Mouse (Mus musculus) liver, postnatal 0 days (tissue): ENCODE measurements around the gene Trim47. TPM values are rescaled to one million over a fixed set of nuclear protein-coding genes. Genes with fewer than 3 reads are reported as not detected.

Source experiments
- ATAC-seq: fragments of 200-750 bp; cut with Nextera tagmentation; 2 replicates; pipeline ENCODE4 v1.8.0; 2017; ENCODE audit warnings: mild to moderate bottlenecking, moderate library complexity
- DNase-seq: peaks from one replicate; pipeline ENCODE4 v3.0.0-alpha.2; 2016
- H3K27ac ChIP-seq: fragments of 300-500 bp; sonication (generic); 2 replicates; pipeline ENCODE4 v1.5.1; 2014; ENCODE audit warnings: antibody characterized with exemption, moderate library complexity, mild to moderate bottlenecking, low read depth
- H3K27me3 ChIP-seq: fragments of 300-500 bp; sonication (generic); 2 replicates; pipeline ENCODE4 v1.6.1; 2014; ENCODE audit warnings: low read length, control low read depth, mixed read lengths; ENCODE audit not compliant: insufficient read depth
- H3K36me3 ChIP-seq: fragments of 300-500 bp; sonication (generic); replicated peaks from 2 replicates; pipeline ENCODE4 v1.6.1; 2014; ENCODE audit warnings: mild to moderate bottlenecking, control low read depth, low read length, moderate library complexity, mixed read lengths; ENCODE audit not compliant: insufficient read depth
- H3K4me1 ChIP-seq: fragments of 300-500 bp; sonication (generic); 2 replicates; pipeline ENCODE4 v1.6.1; 2014; ENCODE audit warnings: antibody characterized with exemption, mild to moderate bottlenecking, control low read depth; ENCODE audit not compliant: insufficient read depth
- H3K4me2 ChIP-seq: fragments of 300-500 bp; sonication (generic); 2 replicates; pipeline ENCODE4 v1.6.1; 2014; ENCODE audit warnings: low read depth, mild to moderate bottlenecking, low read length, moderate library complexity, mixed read lengths
- H3K4me3 ChIP-seq: fragments of 300-500 bp; sonication (generic); 2 replicates; pipeline ENCODE4 v1.5.1; 2014; ENCODE audit warnings: low read depth, low read length
- H3K9ac ChIP-seq: fragments of 300-500 bp; sonication (generic); replicated peaks from 2 replicates; pipeline ENCODE4 v1.6.1; 2014; ENCODE audit warnings: mild to moderate bottlenecking, moderate library complexity
- H3K9me3 ChIP-seq: fragments of 300-500 bp; sonication (generic); 2 replicates; pipeline ENCODE4 v1.6.1; 2016; ENCODE audit warnings: mild to moderate bottlenecking, control low read depth, low read length, mixed read lengths
- CTCF ChIP-seq: sonication (generic); IDR thresholded peaks from 2 replicates; pipeline ENCODE4 v1.5.1; 2016; ENCODE audit warnings: antibody characterized with exemption, low read depth
- EP300 ChIP-seq: IDR thresholded peaks from 2 replicates; pipeline ENCODE4 v1.6.1; 2016; ENCODE audit warnings: antibody characterized with exemption, low read depth, mild to moderate bottlenecking
- WGBS: fragments of 180-500 bp; shearing (Covaris S2); extraction: QIAGEN DNeasy Blood & Tissue Kit; methylation state at CpG from one replicate; pipeline ENCODE4 v1.1.7; 2014; ENCODE audit not compliant: insufficient replicate concordance; 5-methylcytosine and 5-hydroxymethylcytosine counted together
- polyA plus RNA-seq: library from polyadenylated mRNA; unstranded; fragments of >200 nt; fragmentation: Nextera tagmentation; extraction: Ambion mirVana; gene quantifications from 2 replicates; pipeline ENCODE4 v1.2.1, GENCODE M21; 2015

Gene Trim47
- polyA plus RNA-seq, 1 experiment from 2014 or later = 5.7 TPM

- Histone ChIP-seq H3K36me3 (peaks cover 18% of the 10 kb centered on the region), H3K27ac (no peak overlapping the region), H3K27me3 (no peaks in the 10 kb centered on the region), H3K4me2 (no peak overlapping the region), H3K4me3 (no peak overlapping the region), H3K9ac (no peak overlapping the region), H3K4me1 (no peaks in the 10 kb centered on the region), H3K9me3 (no peaks in the 10 kb centered on the region)
- WGBS = 86% methylated on average over 12 of the region's 12 CpGs
- no peak for TF ChIP-seq CTCF
- TF ChIP-seq EP300 = no peak
- no peak for DNase-seq
- no peak for ATAC-seq
These were observed 61.7 kb downstream of the Trim47 start for GRCm38 (mm10) chr11:116065345-116065744.

- Histone ChIP-seq H3K36me3 (peaks cover 28% of the 10 kb centered on the region), H3K4me3 (no peak overlapping the region), H3K9ac (no peak overlapping the region), H3K4me2 (no peak overlapping the region), H3K27ac (no peak overlapping the region), H3K9me3 (no peaks in the 10 kb centered on the region), H3K4me1 (no peaks in the 10 kb centered on the region), H3K27me3 (no peaks in the 10 kb centered on the region)
- ATAC-seq (no peak), DNase-seq (no peak)
- TF ChIP-seq CTCF = no peak
- TF ChIP-seq EP300 = no peak
- WGBS = 79% methylated on average over 23 of the region's 23 CpGs
These were observed 62.7 kb downstream of the Trim47 start for GRCm38 (mm10) chr11:116064187-116064867.

- ATAC-seq = no peak
- DNase-seq = no peak
- H3K9ac ChIP-seq = no peak overlapping the region
- no peak overlapping the region for H3K4me3 ChIP-seq
- no peaks in the 10 kb centered on the region for H3K4me1 ChIP-seq
- no peak overlapping the region for H3K4me2 ChIP-seq
- no peaks in the 10 kb centered on the region for H3K9me3 ChIP-seq
- H3K27me3 ChIP-seq = no peaks in the 10 kb centered on the region
- TF ChIP-seq EP300 (no peak), CTCF (no peak)
- WGBS = 81% methylated on average over 13 of the region's 13 CpGs
- H3K36me3 ChIP-seq = peaks cover 35% of the 10 kb centered on the region
- H3K27ac ChIP-seq = no peak overlapping the region
These were observed 63.4 kb downstream of the Trim47 start for GRCm38 (mm10) chr11:116063562-116063961.

- no peak for ATAC-seq
- TF ChIP-seq CTCF (no peak), EP300 (no peak)
- H3K36me3 ChIP-seq = peaks cover 45% of the 10 kb centered on the region
These were observed 64.5 kb downstream of the Trim47 start for GRCm38 (mm10) chr11:116062521-116062920.

GRCm38 (mm10) chr11:116061641-116062415, 65.2 kb downstream of the Trim47 start:
- Histone ChIP-seq H3K4me2 (no peak overlapping the region), H3K36me3 (peaks cover 47% of the 10 kb centered on the region), H3K27ac (no peak overlapping the region), H3K4me1 (peaks cover 14% of the 10 kb centered on the region), H3K9ac (no peak overlapping the region), H3K9me3 (no peaks in the 10 kb centered on the region), H3K27me3 (no peaks in the 10 kb centered on the region), H3K4me3 (no peak overlapping the region)
- ATAC-seq = no peak
- 83% methylated on average over 13 of the region's 13 CpGs for WGBS
- DNase-seq = no peak
- TF ChIP-seq EP300 = no peak
- TF ChIP-seq CTCF = no peak

More at GRCm38 (mm10) chr11:116062521-116062920, 64.5 kb downstream of the Trim47 start:
- Histone ChIP-seq H3K27ac (no peak overlapping the region), H3K4me3 (no peak overlapping the region), H3K4me1 (peaks cover 7% of the 10 kb centered on the region), H3K9ac (no peak overlapping the region), H3K4me2 (no peak overlapping the region), H3K9me3 (no peaks in the 10 kb centered on the region), H3K27me3 (no peaks in the 10 kb centered on the region)
- no peak for DNase-seq
- 74% methylated on average over 8 of the region's 8 CpGs for WGBS

- 85% methylated on average over 9 of the region's 9 CpGs for WGBS
- Histone ChIP-seq H3K9me3 (no peaks in the 10 kb centered on the region), H3K4me2 (no peak overlapping the region), H3K4me1 (peaks cover 19% of the 10 kb centered on the region), H3K27me3 (no peaks in the 10 kb centered on the region), H3K27ac (no peak overlapping the region), H3K36me3 (peaks cover 55% of the 10 kb centered on the region), H3K9ac (no peak overlapping the region), H3K4me3 (no peak overlapping the region)
- ATAC-seq (no peak), DNase-seq (peak; percentile 11)
- no peak for TF ChIP-seq EP300
- no peak for TF ChIP-seq CTCF
These were observed 66.4 kb downstream of the Trim47 start for GRCm38 (mm10) chr11:116060596-116060995.
